Mouse (Mus musculus) stomach, embryonic 15.5 days (tissue): ENCODE data around the gene Naa50. TPM values are rescaled to one million over a fixed set of nuclear protein-coding genes. Genes with fewer than 3 reads are reported as not detected.

ENCODE experiments used
- ATAC-seq: fragments of 200-750 bp; cut with Nextera tagmentation; 2 replicates; pipeline ENCODE4 v1.8.0; 2017; ENCODE audit warnings: low read depth, moderate number of reproducible peaks, moderate TSS enrichment; ENCODE audit not compliant: insufficient read depth, low FRiP score
- H3K27ac ChIP-seq: fragments of 300-500 bp; sonication (generic); 2 replicates; pipeline ENCODE4 v1.5.1; 2015; ENCODE audit warnings: mild to moderate bottlenecking, inconsistent platforms
- H3K27me3 ChIP-seq: fragments of 300-500 bp; sonication (generic); replicated peaks from 2 replicates; pipeline ENCODE4 v1.6.1; 2015; ENCODE audit warnings: inconsistent platforms
- H3K36me3 ChIP-seq: fragments of 300-500 bp; sonication (generic); 2 replicates; pipeline ENCODE4 v1.6.1; 2015; ENCODE audit warnings: inconsistent platforms
- H3K4me1 ChIP-seq: fragments of 300-500 bp; sonication (generic); 2 replicates; pipeline ENCODE4 v1.6.1; 2015; ENCODE audit warnings: inconsistent platforms
- H3K4me2 ChIP-seq: fragments of 300-500 bp; sonication (generic); 2 replicates; pipeline ENCODE4 v1.6.1; 2015; ENCODE audit warnings: mild to moderate bottlenecking, inconsistent platforms
- H3K4me3 ChIP-seq: fragments of 300-500 bp; sonication (generic); replicated peaks from 2 replicates; pipeline ENCODE4 v1.5.1; 2015; ENCODE audit warnings: inconsistent platforms
- H3K9ac ChIP-seq: fragments of 300-500 bp; sonication (generic); 2 replicates; pipeline ENCODE4 v1.6.1; 2015; ENCODE audit warnings: inconsistent platforms
- H3K9me3 ChIP-seq: fragments of 300-500 bp; sonication (generic); 2 replicates; pipeline ENCODE4 v1.6.1; 2016; ENCODE audit warnings: inconsistent platforms
- WGBS: fragments of 180-500 bp; shearing (Covaris S2); methylation state at CpG from one replicate; pipeline ENCODE4 v1.1.7; 2015; 5-methylcytosine and 5-hydroxymethylcytosine counted together
- polyA plus RNA-seq: library from polyadenylated mRNA; unstranded; fragments of >200 nt; fragmentation: Nextera tagmentation; extraction: Ambion mirVana; gene quantifications from 2 replicates; pipeline ENCODE4 v1.2.1, GENCODE M21; 2015

The Naa50 gene
- polyA plus RNA-seq, 1 experiment from 2014 or later = 110 TPM

DNA sequence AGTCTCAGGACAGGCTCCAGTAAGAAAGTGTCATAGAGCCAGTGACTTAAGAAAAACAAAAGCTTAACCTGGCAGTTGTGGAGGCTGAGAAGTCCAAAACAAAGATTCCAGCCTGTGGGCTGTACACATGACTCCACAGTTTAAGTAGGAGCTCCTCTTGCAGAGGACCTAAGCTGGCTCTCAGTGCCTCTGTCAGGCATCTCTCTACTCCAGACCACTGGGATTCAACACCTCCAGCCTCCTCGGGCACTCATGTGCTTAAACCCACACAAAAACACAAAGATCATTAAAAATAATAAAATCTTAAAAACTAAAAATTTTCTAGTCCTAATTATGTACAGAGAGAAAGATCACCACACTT is 71.4 kb downstream of the Naa50 start:
- peaks cover 43% of the 10 kb centered on the region; the same call in 1 of the 2 replicates for H3K36me3 ChIP-seq

DNA sequence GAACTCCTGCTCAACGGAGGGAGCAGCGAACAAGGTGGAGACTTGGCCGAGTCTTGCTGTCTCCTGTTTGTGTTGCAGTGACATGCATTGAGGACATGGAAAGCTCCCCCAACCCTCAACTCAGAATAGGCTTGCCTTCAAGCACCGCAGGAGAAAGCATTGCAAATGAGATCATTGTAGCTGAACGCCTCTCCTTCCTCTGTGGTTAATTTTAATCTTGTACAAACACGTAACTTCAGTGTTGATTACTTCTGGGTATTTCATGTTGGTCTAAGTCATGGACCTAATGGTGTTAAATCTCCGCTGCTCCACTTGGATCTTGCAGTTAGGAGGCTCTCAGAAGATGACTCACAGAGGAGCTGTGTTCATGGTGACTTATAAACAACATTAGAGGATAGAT is 73.1 kb downstream of the Naa50 start:
- H3K4me2 ChIP-seq = no peak overlapping the region
- H3K27me3 ChIP-seq = no peaks in the 10 kb centered on the region
- H3K36me3 ChIP-seq = peaks cover 47% of the 10 kb centered on the region
- no peaks in the 10 kb centered on the region for H3K9me3 ChIP-seq
- no peak overlapping the region for H3K4me3 ChIP-seq
- no peak for ATAC-seq
- no peaks in the 10 kb centered on the region for H3K4me1 ChIP-seq
- no peak overlapping the region for H3K9ac ChIP-seq
- H3K27ac ChIP-seq = no peak overlapping the region
- WGBS = 84% methylated on average over 7 of the region's 7 CpGs

More for the DNA sequence above, 71.4 kb downstream of the Naa50 start:
- H3K4me1 ChIP-seq = no peaks in the 10 kb centered on the region
- no peak overlapping the region for H3K4me3 ChIP-seq
- H3K27ac ChIP-seq = no peak overlapping the region
- H3K9me3 ChIP-seq = no peaks in the 10 kb centered on the region
- H3K27me3 ChIP-seq = no peaks in the 10 kb centered on the region
- 85% methylated on average over 1 of the region's 1 CpGs for WGBS
- ATAC-seq = no peak
- no peak overlapping the region for H3K4me2 ChIP-seq
- H3K9ac ChIP-seq = no peak overlapping the region

Other genes with a start within 250 kb of the Naa50 start
- gene Qtrt2, start 213.0 kb upstream of the Naa50 start, polyA plus RNA-seq = 22.5 and 25.8 TPM in 2 replicates
- gene Zdhhc23, start 160.0 kb upstream of the Naa50 start, polyA plus RNA-seq = 2.1 and 2.6 TPM in 2 replicates
- gene Gramd1c, start 76.5 kb upstream of the Naa50 start, polyA plus RNA-seq = 6.6 and 7.1 TPM in 2 replicates
- gene Atp6v1a, start 125 bp upstream of the Naa50 start, polyA plus RNA-seq = 49.4 and 51.8 TPM in 2 replicates
- gene Usf3, start 33.4 kb downstream of the Naa50 start, polyA plus RNA-seq = 3.3 and 3.4 TPM in 2 replicates
- gene Sidt1, start 193.4 kb downstream of the Naa50 start, polyA plus RNA-seq = 3.8 and 4.7 TPM in 2 replicates
- gene Spice1, start 207.3 kb downstream of the Naa50 start, polyA plus RNA-seq = 28.3 and 28.7 TPM in 2 replicates